Mouse (Mus musculus) activated CD4-positive, CD25-positive, alpha-beta regulatory T cell, adult 4 months (primary cell): ENCODE results near the gene Acat1. TPM values are rescaled to one million over a fixed set of nuclear protein-coding genes. Genes with fewer than 3 reads are reported as not detected.

Experiments
- ATAC-seq: one replicate; pipeline ENCODE4 v1.8.0; 2017
- polyA plus RNA-seq, 2 experiments: library from polyadenylated mRNA; unstranded; fragments of 100-300 nt; shearing (Covaris generic); gene quantifications; one replicate each; pipeline ENCODE4 v1.2.1; 2017

Gene Acat1
- polyA plus RNA-seq, 2 experiments from 2014 or later, result 49.3 to 91.2 TPM

DNA sequence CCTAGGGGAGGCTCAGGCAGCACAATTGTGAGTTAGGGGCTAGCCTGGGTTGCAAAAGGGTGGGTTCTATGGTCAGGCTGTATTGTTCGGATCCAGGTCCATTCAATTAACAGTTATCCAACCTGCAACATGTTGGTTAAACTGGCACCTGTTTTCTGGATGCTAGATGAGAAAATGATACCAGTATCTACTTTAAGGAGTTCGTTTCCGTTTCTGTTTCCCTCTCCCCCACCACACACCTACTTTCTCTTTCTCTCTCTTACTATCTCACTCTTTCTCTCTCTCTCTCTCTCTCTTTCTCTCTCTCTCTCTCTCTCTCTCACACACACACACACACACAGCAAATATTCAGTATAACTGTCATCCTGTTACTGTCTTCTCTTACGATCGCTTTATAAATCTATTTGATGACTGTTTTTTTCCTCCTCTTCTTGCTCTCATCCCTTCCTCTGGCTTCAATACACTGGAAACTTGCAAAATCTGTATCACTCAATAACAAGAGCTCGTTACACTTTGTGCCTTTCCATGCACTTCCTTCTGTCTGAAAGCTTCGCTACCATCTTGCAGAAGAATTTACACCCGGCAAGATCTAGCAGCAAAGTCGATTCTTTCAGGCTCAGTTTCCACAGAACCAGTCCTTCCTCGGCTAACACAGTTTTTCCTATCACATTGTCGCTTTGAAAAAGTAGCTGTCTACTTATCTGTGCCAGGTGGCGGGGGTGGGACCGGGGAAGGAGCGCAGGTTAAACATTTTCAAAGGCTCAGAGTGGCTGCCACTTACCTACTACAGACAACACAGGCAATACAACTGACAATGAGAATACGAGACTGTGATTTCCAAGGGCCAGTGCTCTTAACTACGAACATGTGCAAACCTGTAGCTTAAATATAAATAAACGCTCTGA, 74.5 kb downstream of the Acat1 start:
- peak; percentile 11 for ATAC-seq

Other genes with a start within 250 kb of the Acat1 start
- gene Kdelc2, start 226.4 kb downstream of the Acat1 start, polyA plus RNA-seq, result 1 to 10 TPM; 1.3 to 1.7 TPM
- under 1 TPM; 0.56 to 0.66 TPM for gene 4930550C14Rik, start 208.1 kb downstream of the Acat1 start, polyA plus RNA-seq
- gene Atm, start 73.6 kb downstream of the Acat1 start, polyA plus RNA-seq, result 10 to 100 TPM; 24.7 to 36.0 TPM
- 10 to 100 TPM; 11.3 to 13.0 TPM for gene Npat, start 73.3 kb downstream of the Acat1 start, polyA plus RNA-seq
- 10 to 100 TPM; 36.2 to 36.4 TPM for gene Cul5, start 59.6 kb upstream of the Acat1 start, polyA plus RNA-seq
- gene Rab39, start 95.8 kb upstream of the Acat1 start, polyA plus RNA-seq, result not detected
- 10 to 100 TPM in 1 of 2 experiments, 1 to 10 TPM in 1; 6.7 to 10.9 TPM for gene Slc35f2, start 161.2 kb upstream of the Acat1 start, polyA plus RNA-seq
- not detected for gene Sln, start 239.8 kb upstream of the Acat1 start, polyA plus RNA-seq